Mouse (Mus musculus) adrenal gland, adult 8-10 months (tissue): ENCODE measurements at regions not wholly inside any gene's neighbourhood (a gene's known extent, or its start where the extent isn't known, plus 50 kb on each side); places are given as distances from the start of the nearest gene placed in this dataset.

Source experiments
- DNase-seq: peaks from one replicate; pipeline ENCODE4 v3.0.0; 2022

DNA sequence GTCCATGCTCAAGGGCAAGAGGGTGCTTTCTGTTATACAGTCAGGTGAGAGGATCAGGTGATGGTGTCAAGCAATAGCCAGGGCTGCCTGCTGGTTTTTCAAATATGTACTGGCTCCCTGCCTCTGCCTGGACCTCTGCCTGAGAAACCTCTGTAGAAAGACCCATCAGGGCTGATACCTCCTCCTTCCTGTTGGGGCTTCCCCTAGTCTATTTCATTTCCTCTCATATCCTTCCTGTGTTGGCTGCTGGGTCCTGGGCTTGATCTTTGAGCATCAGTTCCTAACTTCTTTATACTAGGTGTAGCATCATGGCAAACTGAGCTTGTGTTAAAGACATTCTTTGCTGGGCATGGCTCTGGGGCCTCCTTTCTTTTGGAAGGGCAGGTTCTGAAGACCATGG, 89.5 kb downstream of the Tmem38b start:
- no peak for DNase-seq

DNA sequence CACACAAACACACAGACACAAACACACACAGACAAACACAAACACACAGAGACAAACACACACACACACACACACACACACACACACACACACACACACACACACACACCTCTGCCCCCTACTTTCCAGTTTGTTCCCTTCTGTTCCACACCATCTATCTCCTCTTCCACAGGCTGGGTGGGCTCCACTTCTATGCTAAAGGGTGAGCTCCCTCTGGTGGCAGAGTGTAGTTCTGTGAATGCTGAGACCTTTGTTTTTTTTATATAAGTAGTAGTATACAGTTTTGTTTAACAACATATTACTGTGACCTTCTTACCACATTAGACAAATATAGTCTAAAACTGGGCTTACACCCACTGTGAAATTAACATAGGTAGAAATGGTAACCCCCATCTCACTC, 93.3 kb downstream of the Tmem38b start:
- DNase-seq: no peak

DNA sequence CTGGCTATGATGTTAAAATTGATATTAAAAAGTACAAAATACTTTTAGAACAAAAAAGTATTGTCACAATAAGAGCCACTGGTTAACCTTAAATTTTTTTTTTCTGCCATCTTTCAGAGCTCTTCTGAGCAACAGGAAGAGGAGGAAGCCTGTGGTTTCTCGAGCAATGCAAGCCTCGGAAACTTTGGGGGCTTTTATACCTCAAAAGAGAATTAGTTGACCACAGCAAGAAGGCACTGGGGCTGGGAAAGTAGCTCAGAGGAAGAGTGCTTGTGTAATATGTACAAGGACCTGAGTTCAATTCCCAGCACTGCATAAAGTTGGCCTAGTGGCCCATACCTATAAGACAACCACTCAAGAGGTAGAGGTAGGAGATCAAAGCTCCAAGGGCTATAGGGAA, 94.7 kb downstream of the Tmem38b start:
- DNase-seq: no peak

DNA sequence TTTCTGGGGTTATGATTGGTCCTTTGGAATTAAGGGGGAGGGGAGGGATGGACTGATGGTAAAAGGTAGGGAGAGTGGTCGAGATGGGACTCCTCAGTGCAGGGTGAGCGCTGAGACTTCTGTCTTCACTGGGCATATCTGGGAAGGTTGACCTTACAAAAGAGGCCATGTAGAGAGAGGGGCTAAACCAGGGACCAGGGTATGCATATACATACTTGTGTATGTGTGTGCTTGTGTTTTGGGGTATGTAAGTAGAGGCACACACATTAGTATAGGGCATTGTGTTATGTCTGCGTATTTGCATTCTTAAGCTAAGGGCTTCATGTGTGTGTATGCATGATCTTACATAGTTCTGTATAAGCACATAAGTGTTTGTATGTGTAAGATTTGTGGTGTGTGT, 105.2 kb downstream of the Tmem38b start:
- DNase-seq: no peak

DNA sequence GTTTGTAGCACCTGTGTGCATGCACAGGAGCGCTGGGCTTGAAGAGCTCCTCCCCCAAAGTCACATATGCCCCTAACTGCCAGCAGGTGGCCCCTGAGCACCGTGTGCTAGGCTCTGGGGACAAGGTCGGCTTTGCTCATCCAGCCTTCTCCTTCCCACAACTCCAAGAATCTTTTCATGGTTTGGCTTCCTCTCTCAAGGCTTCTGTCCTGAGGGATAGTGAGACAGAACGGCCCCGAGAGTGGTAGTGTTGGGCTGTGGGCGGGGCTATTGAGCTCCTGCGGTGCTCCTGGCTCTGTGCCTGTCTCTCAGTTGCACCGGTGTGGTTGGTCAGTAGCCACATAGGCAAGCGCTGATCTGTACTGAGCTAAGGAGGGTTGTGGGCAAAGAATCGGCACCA, 105.7 kb downstream of the Tmem38b start:
- DNase-seq: peak; percentile 49

DNA sequence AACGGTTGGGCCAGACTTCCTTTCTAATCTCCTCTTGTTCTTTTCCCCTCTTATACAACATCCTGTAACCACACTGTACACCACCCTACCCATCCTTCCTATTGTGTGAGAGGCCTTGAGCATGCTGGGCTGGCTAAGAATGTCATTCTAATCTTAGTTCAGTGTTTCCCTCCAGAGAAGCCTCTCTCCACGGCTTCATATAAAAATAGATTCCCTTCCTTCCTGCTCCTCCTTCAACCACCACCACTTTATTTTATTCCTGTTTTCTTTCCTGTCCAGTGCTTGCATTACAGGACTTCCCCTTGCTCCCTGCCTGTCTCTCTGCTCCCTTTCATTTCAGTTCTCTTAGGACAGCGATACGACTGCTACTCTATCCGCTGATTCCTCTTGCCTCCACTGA, 109.5 kb downstream of the Tmem38b start:
- DNase-seq: no peak

DNA sequence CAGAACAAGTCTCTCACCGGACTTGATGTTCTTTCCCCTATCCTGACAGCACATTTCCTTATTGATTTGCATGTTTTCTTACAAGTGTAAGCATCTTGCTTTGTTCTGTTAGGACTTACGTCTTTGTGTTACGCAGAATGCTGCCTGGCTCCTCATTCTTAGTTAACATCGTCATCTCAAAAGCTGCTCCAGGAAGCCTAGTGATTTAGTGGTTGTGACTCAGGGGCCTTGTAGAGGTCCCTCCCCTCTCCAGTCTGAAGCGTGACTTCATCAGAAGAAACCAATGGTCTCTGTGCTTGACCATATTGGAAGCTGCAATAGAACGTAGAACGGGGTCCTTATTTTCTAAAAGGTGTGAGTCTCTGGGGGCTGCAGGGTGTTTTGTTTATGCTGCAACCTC, 122.9 kb downstream of the Tmem38b start:
- peak; percentile 30 for DNase-seq

DNA sequence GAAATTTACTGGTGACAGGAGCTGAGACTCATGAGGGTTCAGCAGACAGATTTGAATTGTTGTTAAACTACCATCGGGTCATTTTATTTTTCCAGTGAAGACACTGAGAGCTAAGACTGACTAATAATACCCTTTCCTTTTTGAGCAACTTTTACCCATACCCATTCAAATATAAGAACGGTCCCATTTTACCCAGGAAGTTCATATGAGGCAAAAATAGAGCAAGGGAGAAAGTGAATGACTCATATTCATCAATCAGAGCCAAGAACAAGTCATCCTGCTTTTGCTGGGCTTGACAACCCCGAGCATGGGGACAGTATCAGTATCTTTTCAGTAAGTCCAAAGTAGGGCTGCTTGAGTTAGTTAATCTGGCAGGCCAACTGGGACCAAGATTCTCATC, 123.3 kb downstream of the Tmem38b start:
- no peak for DNase-seq

DNA sequence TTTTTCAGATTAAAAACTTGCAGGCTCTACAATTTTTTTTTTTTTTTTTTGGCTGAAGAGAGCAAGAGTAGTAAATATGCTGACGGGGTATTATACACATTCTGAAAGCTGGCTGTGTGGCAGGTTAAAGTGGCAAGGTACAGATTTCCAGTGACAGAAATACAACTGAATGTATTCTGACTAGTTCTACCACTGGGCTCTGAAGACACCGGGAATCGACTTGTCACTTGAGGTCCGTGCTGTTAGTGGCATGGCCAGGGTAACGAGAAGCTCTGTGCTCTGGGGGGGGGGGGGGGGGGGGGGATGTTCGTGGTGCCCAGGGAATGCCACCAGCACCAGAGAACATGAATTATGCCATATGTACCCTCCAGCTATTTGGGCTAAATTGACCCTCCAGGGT, 124.7 kb downstream of the Tmem38b start:
- DNase-seq: no peak

DNA sequence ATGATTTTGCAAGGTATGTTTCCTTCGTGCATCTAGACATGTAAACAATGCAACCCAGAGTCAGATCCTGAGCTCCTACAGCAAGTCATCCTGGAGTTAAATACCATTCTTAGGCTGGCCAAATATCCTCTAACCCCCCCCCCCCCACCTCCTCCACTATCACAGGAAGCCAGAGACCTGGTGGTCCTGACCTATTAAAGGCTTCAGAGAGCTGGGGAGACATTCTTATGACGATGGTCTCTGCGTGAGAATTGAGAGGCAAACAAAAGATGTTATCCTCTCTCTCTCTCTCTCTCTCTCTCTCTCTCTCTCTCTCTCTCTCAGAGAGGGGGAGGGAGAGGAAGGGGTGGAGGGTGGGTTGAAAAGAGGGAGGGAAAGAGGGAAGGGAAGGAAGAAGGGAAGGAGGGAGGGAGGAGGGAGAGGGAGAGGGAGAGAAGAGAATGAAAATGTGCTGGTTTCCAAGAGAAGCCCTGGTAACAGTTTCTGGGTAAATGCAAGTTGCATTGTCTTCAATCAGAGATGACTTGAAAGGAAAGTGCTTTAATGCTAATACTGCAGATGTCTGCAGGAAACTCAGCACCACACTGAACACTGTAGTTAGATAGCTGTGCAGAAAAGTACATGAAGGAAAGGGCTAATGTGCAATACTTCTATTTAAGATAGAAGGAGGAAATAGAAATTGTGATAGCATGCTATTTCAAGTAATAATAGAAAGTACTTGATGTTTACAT, 125.3 kb downstream of the Tmem38b start:
- DNase-seq: no peak

DNA sequence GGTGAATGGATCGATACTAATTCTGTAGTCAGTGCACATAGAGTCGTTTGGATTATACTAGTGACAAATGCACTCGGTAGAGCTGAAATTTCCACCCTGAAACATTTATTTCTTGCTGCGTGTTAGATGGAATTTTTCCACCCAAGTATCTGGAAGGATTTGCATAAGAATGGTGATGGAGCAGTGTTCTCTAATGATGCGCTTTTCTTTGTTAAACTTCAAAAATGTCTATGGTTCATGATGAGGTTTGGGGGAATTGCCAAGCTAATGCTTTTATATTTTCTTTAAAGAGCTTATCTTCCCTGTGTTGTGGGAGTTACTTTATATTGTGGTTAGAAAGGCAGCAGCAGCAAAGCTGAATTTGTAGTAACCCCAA, 125.9 kb downstream of the Tmem38b start:
- no peak for DNase-seq

DNA sequence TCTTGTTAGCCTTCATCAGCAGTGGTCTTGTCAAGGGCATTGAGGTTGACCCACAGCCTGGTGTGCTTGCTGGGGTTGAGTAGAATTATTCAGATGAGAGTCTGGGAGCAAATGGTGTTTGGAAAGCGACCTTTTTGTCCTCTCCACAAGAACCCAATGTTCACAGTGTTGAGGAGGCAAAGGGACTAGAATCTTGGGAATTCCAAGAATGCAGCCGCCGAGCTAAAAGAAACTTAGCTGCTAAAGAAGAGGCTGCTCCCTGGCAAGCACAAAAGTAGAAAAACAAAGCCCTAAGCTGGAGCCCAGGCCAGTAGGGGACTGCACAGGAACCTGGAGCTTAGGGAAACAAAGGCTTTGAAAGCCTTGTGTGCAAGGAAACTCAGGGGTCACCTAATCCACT, 126.4 kb downstream of the Tmem38b start:
- DNase-seq: no peak

DNA sequence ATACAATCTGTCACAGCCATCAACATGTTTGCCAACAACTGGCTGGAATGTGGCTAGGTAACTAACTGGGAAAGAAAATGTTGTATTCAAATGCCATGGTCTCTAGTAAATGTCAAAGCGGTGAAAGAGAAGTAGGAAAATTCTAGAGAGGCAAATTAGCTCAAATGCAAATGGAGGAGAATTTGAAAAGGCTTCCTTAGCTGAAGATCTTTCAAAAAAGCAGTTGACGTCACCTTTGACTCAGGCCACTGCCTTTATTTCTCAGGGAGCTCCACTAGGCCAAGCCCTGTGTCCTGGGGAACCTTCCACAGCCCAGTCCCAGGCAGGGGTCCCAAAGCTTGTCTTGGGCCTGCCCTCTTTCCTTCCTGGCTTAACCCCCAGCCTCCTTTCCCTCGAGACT, 136.6 kb downstream of the Tmem38b start:
- DNase-seq: no peak

DNA sequence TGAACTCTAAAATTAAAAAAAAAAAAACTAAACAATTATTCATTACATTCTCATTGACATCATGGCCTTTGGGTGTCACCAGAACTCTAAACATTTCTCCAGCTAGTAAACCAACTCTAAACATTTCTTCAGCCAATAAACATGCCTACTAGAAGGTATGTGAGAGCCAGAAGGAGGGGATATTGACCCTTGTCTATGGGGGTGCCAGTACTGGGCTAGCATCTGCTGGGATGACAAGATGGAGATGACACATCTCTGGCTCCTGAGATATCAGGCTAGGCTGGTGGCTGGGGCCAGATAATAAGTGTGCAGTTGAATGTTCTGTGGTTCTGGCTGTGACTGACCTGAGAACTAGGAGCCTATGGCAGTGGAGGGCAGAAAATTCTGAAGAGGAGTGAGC, 144.6 kb downstream of the Tmem38b start:
- no peak for DNase-seq

DNA sequence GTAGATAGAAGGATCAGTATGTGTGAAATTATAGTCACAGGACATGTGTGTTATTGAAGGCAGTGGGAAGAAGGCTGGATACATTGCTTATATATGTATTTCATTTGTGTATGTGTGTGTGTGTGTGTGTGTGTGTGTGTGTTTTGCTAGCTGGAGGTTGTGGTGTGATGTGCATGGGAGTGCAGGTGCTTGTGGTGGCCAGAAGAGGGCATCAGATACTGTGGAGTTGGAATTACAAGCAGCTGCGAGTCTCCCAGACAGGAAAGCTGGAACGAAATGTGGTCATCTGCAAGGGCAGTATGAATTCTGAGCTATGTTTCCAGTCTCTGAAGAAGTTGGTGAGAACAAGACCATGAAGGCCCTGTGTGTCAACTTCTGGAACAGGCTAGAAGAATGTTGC, 145.1 kb downstream of the Tmem38b start:
- no peak for DNase-seq

DNA sequence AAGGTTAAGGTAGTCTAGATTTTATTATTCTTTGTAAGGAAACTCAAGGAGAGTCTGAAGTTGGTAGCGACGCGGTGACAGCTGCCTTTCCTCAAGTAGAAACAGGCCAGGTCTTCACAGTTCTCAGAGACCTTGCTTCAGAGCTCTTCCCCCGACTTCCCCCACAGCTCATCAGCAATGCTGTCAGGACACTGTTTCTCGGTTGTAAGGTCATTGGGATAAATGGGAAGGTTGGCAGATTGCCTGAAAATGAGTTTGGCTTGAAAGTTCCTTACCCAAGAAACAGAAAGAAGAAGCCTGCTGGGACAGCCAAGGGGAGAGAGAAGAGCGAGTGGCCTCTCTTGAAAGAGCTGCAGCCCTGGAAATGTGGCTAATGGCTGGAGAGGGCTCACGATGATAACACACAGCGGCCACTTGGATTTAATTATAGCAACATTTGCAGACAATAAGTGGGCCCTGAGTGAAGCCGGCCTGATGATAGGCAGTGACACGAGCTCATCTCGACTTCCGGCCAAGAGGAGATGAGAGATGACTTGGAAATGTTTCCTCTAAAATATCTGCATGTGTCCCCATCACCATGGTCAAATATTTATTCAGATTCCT, 150.3 kb downstream of the Tmem38b start:
- DNase-seq: peak; percentile 20

DNA sequence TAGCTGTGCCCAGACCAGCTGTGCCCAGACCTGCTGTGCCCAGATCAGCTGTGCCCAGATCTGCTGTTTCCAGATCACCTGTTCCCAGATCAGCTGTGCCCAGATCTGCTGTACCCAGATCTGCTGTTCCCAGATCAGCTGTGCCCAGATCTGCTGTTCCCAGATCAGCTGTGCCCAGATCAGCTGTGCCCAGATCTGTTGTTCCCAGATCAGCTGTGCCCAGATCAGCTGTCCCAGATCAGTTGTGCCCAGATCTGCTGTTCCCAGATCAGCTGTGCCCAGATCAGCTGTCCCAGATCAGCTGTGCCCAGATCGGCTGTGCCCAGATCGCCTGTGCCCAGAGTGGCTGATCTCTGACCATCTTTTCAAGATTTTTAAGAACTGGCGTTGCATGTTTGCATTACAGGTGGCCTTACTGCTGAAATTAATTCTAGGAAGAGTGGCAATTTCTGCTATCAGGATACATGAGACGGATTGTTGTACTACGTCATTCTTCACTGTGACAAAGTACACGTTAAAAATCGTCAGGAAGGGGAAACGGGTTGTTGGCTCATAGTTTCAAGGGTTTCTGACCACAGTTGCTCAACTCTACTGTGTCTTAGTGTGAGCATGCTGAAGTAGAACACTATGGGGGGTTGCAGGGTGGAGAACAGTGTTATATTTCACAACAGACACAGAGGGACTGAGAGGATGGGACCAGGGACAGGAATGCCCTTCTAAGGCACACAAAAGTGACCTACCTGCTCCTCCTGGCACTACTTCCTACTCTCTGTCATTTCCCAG, 160.9 kb downstream of the Tmem38b start:
- no peak for DNase-seq

DNA sequence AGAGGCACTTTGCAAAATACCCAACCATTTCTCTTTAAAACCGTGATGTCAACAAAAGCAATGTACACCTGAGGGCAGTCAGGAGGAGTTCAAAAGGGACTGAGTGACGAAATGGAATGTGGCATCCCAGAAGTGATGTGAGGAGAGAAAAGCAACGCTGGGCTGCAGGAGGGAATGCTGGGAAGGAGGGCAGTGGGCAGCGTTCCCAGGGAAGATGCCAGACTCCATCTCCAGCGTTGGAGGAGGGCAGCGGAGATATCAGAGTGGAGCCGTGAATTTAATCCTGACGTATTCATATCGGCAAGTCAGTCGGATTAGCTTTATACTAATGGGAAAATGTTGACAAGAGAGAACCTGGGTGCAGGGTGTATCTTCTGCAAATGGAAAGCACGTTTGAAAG, 161.7 kb downstream of the Tmem38b start:
- DNase-seq: no peak

DNA sequence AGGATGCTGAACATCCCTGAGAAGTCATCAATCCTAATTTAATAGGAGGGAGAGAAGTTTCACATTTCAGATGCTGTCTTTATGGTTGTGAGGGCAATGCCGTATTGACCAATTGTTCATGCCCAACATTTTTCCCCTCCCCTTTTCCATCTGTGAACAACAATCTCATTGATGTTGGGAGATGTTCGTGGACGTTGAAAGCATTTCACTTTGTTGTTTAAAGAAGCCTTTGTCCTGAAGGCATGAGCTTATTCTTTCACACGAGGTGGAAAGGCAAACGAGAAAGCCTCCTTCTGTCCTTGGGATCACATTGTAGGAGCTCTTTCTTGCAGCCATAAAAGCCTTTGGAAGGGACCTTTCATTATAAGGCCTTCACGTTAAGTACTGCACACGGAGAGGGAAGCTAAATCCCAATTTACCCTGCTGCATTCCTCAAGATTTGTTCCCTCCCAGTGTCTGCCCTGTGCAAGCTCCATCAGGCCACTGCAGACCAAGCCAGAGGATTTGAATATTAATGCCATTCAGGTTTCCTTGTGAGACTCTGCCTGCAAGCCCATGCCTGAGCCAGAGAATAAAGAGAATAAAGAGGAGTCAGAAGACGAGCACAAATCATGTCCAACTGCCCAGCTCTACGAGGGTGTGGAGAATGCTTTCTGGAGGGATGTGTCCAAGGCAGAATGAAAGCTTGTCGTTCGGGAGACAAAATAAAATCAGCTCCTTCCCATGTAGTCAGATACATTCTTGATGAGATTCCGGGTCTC, 195.4 kb downstream of the Tmem38b start:
- DNase-seq: no peak

DNA sequence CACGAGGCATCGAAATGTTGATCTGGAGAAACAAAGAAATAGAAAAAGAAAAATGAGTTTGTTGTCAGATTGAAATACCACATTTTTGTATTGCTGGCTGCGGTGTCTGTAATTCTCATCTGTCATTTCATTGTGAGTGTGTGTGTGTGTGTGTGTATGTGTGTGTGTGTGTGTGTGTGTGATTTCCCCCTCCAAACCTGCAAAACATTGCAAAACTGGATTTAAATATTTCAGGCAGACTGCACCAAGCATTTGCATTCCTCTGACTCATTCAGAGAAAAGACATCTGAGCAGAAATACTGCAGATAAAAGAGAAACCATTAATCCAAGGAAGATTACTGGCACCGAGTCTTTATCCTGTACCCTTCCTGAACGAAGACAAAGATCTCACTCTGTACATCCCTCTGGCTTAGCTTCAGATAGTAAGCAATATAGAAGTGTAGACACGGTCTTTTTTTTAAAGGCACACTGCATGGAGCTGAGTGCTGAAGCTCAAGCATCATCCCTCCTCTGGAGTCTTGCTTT, 196.1 kb downstream of the Tmem38b start:
- DNase-seq: no peak

DNA sequence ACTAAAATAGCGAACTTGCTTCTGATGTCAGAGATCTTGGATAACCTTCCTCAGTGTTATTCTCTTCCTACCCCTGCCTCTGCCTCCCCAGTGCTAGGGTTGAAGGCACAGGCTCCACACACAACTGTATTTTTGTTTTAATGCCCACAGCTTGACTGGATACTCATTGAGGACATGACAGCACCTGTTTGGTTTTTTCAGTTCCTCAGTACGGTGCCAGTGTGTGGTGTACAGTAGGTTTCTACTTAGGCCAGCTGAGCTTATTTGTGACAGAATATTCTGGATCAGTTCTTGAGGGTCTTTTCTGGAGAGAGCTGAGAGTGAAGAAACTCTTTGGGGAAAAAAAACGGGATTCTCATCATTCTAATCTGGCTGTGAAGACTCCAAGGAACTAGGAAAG, 201.1 kb downstream of the Tmem38b start:
- no peak for DNase-seq

DNA sequence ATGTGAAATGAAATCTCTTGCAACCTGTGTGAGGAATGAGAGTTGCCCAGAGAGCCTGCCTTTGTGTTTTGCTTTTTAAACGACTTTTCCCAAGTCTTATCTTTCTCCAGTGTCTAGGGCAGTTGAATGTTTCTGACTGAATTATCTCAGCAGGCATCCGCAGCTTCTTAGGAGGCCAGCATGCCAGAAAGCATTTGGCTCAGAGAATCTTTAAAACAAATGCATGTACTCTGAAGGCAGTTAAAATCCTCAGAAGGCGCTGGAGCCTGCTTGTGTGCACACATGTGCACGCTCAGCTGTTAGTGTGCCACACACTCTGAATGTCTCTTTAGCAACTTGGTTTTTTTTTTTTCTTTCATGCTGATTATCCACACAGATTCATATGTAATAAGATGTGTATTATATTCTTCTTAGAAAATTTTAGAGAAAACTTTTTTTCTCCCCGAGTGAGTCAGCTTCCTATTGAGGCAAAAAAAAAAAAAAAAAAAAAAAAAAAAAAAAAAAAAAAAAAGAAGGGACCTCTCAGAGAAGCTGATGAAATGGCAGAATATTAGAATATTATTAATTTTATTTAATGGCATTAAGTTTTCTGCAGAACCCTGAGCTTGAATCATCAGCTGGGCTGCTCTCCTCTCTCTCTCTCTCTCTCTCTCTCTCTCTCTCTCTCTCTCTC, 201.9 kb downstream of the Tmem38b start:
- no peak for DNase-seq
